Mouse (Mus musculus) spleen, adult 18-20 months (tissue): ENCODE results near the gene Fcrls.
A peak's percentile ranks its signal among the peaks of the same experiment; 100 is the strongest.

ENCODE experiments used
- DNase-seq, 2 experiments: peaks; one replicate each; pipeline ENCODE4 v3.0.0; 2022; ENCODE audit warnings: mixed read lengths in 2 of 2

The Fcrls gene

DNA sequence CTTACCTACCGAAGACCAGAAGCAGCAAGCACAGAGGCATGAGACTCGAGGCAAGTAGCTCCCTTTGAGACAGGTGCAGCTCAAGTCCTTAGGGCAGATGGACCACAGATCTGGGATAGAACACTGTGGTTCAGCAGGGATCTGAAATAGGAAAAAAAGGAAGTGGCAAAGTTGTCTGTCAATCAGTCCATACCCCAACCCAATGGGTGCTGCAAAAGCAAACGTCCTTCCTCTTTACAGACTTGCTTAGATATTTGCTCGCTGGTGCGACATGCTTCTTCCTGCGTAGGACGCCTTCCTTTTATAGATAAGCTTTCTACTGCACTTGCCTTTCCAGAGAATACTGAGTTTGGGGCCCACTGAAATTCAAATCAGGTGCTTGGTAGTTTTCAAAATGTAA is at the start of gene Fcrls:
Gene Fcrls, minus strand, starts transcription at position 303 of the 400 bp plus-strand sequence.
- peak in 1 of 2 experiments; percentile 4 for DNase-seq

DNA sequence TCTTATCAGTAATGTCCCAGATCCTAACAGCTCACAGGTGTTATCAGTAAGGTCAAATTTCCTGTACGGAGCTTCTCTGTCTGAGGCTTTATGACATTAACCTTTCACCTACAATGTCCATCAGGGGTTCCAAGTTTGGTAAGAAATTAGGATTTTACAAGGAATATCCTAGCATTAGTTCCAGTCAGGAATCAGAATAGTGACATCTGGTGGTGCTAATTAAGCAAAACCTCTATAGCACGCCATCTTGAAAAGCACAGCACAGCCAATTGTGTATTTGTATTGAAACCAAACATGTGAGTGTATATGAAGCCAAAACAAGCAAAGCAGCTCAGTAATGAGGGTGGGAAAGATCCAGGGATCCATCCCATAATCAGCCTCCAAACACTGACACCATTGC is 46.4 kb upstream of the Fcrls start:
- no peak for DNase-seq

- DNase-seq = no peak
Observed at GRCm38 (mm10) chr3:87299901-87300300, 36.4 kb upstream of the Fcrls start.

GRCm38 (mm10) chr3:87274372-87274771 is 10.8 kb upstream of the Fcrls start:
- DNase-seq = no peak

- DNase-seq = no peak
Observed at GRCm38 (mm10) chr3:87266581-87266980, 3.0 kb upstream of the Fcrls start.

DNA sequence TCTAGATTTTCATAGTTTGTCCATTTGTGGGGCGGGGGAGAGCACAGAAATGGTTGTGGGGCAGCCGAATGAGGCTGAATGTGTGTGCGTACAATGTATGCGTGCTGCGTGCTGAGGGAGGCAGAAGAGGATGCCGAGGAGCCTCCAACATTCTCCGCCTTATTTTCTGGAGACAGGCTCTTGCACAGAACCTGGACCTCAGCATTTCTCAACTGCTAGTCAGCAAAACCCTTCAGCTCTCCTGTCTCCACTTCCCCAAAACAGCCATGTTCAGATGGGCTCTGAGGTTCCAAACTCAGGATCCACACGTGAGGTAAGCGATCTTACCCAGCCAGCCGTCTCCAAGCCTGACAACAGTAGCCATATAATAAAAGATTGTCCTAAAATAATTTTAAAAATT is 8.3 kb downstream of the Fcrls start:
- no peak for DNase-seq

DNA sequence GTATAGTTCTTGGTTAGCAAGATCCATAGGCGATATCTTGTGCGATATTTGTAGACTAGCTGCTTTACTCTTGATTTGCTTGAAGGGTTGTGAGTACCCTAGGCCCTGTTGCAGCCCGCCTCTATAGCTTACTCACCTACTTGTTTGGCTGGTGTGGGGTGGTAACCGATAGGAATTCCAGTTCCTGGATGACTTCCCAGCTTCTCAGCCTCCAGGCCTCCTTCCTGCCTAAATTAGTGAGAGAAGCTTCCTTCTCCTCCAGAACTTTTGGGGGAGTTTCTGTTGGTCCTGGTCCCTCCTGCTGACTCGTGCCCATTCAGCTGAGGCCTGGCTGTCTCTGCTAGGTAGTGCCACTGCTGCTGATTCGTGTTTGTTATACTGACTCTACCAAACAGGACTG is 14.0 kb downstream of the Fcrls start:
- DNase-seq = no peak

GRCm38 (mm10) chr3:87247292-87247691 is 16.2 kb downstream of the Fcrls start:
- no peak for DNase-seq

DNA sequence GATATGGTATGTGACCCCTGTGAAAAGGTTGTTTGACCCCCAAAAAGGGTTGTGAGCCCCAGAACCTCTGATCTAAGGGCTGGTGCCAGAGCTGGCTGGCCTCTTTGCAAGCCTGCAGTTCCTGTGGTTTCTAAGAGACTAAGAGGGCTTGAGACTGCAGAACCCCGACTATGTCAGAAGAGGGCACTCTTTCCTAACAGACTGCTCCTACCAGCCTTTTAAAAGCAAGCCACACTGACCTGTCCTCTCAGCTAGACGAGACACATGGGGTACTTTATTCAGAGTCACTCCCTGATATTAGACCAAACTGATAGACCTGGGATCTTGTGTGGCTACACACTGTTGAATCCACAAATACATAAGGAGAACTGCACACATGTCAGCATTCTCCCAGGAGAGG is 19.9 kb downstream of the Fcrls start:
- peak; percentile 10 to 28 for DNase-seq

DNA sequence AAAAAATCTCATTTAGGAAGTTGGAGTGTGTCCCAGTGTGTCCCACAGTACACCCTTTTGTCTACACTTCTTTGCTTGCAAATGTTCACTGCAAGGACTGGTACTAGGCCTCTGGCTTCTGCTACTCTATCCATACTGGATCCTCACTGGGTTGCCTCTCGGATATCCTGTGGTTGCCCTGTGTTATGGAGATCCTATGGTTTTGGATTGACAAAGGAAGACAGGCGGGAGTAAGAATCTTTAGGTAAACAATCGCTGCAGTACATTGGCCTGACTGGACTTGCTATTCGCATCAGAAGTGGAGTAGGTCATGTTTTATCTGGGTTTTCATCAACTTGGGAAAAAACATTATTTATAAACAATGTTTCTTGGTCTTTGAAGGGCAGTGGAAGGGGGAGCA is 22.6 kb downstream of the Fcrls start:
- no peak for DNase-seq

DNA sequence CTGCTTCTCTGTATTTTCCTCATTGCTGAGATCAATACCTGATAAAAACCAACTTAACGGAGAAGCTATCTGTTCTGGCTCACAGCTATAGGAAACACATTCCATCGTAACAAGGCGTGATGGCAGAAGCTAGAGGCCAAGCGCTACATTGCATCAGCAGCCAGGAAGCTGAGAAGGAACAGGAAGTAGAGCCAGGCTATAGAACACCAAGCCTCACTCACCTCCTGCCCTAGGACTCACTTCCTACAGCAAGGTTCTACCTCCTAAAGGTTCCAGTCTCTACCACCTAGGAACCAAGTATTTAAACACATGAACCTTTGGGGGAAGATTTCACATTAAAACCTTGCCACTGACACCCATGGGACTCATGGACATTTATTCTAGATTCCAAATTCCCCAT is 39.9 kb downstream of the Fcrls start:
- DNase-seq = no peak

DNA sequence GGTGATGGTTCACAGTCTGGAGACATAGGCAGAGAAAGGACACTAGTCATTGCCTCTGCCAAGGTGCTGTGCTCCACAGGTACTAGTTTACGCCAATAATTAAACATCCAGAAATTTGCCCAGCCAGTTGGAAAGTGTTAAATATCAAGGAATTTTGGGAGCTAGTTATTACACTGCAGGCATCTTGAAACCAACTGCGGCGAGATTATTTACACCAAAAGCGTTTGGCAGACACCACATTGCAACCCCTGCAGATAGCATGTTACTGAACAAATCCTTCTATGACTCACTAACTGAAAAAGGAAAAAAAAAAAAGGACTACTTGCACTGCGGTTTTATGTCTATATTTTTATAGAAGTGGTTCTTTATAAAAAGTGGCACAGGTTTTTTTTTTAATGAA is 41.2 kb downstream of the Fcrls start:
- no peak for DNase-seq

DNA sequence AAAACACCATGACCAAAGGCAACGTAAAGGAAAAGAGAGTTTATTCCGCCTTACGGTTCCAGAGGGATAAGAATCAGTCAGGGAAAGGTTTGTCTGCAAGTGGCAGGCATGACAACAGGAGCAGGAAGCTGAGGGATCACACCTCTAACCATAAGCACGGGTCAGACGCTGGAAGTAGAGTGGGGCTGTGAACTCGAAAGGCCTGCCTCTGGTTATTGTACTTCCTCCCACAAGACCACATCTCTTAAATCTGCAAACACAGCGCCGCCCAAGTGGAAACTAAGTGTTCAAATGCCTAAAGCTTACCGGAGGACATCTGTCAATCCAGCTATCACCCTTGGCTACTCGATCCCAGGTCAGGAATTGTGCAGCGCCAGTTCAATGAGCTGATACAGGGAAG is 48.4 kb downstream of the Fcrls start:
- no peak for DNase-seq

GRCm38 (mm10) chr3:87214221-87214864 is 49.2 kb downstream of the Fcrls start:
- no peak for DNase-seq

DNA sequence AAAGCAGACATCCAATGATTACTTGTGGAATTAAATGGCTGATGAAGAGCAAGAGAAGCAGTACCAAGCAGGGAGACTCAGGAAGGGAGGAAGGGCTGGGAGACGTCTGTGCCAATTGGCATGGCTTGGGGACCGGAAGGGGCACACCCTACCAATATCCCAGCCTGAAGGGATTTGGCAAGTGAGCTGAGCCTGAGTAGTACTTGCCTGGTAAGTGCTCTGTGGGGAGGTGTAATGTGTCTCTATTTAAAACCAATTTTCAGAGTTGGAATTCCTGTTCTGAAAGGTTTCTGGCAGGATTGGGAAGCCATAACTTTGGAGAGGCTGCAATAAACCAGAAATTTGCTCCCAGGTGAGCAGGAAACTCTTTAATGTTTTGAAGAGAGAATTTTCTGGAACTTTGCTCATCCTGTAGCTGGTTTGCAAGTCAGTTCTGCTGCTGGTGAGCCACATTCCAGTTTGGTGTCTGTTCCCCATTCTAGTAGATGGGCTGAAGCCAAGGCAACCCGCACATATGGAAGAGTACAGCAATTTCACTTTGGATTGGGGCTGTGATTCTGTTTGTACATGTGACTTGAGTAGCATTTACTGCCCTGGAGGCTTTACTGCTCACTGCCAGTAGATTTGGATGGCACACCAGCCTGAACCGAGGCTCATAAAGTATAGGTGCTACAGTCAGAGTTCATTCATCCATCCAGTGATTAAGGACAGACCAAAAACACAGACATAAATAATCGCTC is 57.0 kb downstream of the Fcrls start:
- DNase-seq = no peak
